Mouse (Mus musculus) right cerebral cortex, postnatal 14 days (tissue): ENCODE results near the gene Tsc22d1.

Experiments
- DNase-seq: peaks from one replicate; pipeline ENCODE4 v3.0.0; 2022

Gene Tsc22d1

GRCm38 (mm10) chr14:76488101-76489044 lies 73.6 kb downstream of the Tsc22d1 start:
- no peak for DNase-seq

DNA sequence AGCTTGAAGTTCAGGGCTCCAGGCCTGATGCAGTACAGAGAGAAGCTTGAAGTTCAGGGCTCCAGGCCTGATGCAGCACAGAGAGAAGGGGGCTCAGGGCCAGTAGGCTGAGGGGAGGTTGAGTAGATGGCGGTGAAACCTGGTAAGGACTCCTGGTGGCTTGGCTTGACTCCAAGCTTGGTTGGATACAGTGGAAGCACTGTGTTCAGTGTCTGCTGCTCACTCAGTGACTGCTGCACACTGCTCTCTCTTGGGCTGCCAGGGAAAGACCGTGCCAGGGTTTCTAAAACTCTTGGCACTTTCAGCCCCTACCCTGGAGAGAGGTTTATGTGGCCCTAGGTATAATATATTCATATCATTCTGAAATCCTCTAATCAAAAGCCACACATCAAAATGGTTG lies 74.4 kb downstream of the Tsc22d1 start:
- no peak for DNase-seq

- no peak for DNase-seq
Measured at GRCm38 (mm10) chr14:76495022-76495421, 80.3 kb downstream of the Tsc22d1 start.

DNA sequence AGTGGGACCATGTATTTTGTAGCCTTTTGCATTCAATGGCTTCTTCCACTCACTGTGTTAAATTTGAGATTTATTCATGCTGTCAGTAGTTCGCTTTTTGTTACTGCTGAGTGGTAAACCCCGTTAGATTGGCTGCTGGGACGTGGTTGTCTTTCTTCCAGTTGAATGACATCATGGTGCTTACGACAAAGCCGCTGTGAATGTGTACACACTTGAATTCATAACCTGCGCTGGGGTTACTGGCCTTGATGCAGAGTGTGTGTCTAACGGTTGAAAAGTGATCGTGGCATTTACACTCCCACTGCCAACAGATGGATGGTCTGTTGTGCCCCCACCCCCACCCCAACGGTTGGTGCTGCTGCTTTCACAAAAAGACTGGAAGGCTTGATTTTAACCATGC lies 82.4 kb downstream of the Tsc22d1 start:
- no peak for DNase-seq

- DNase-seq: no peak
Measured at GRCm38 (mm10) chr14:76498210-76498609, 83.4 kb downstream of the Tsc22d1 start.

- DNase-seq: no peak
Measured at GRCm38 (mm10) chr14:76499492-76499891, 84.7 kb downstream of the Tsc22d1 start.

DNA sequence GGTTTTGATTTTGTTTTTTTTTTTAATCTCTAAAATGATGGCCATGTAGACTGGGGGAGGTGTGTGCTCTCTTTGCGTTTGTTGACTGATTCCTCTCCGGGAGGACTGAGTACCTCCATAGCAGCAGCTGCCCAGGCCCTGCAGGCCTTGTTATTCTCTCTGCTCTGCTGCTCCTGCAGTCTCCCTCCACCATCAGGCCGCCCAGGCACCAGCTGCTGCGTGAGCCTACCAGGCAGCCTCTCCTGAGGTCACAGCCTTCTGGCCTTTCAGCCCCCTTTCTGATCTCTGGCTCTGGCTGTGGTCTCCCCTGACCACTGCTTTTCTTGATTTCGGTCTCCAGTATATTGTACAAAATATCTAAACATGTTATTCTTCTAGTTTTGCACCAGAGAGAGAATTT lies 85.3 kb downstream of the Tsc22d1 start:
- DNase-seq: no peak

GRCm38 (mm10) chr14:76503231-76503851 lies 88.6 kb downstream of the Tsc22d1 start:
- no peak for DNase-seq

DNA sequence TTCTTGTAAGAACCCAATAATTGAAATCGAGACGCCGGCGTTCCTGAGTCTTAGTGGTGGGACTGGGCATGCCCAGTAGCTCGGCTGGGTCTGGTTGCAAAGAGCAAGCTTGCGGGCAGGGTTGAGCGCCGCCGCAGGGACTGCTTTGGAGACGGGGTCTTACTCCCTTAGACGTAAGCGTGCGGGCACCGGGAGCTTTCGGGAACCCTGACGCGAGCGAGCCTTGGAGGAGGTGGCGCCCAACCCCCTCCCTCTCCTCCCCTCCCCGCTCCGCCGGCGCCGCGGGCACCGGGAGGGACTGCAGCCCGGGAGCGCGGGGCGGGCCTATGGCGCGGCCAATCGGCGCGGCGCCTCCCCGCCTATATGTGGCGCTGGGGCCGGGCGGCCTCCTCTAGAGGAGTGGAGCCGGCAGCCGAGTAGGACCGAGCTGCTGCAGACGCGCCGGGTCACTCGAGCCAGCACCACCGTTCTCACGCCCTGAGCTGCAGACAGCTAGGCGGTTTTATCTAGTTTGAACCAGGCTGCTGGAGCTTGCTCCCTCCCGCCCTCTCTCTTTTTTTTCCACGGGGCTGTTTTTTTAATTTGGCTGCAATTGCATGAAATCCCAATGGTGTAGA lies 89.5 kb downstream of the Tsc22d1 start:
- peak; percentile 92 for DNase-seq

- no peak for DNase-seq
Measured at GRCm38 (mm10) chr14:76505101-76505438, 90.3 kb downstream of the Tsc22d1 start.

- peak; percentile 77 for DNase-seq
Measured at GRCm38 (mm10) chr14:76505439-76506220, 90.9 kb downstream of the Tsc22d1 start.

DNA sequence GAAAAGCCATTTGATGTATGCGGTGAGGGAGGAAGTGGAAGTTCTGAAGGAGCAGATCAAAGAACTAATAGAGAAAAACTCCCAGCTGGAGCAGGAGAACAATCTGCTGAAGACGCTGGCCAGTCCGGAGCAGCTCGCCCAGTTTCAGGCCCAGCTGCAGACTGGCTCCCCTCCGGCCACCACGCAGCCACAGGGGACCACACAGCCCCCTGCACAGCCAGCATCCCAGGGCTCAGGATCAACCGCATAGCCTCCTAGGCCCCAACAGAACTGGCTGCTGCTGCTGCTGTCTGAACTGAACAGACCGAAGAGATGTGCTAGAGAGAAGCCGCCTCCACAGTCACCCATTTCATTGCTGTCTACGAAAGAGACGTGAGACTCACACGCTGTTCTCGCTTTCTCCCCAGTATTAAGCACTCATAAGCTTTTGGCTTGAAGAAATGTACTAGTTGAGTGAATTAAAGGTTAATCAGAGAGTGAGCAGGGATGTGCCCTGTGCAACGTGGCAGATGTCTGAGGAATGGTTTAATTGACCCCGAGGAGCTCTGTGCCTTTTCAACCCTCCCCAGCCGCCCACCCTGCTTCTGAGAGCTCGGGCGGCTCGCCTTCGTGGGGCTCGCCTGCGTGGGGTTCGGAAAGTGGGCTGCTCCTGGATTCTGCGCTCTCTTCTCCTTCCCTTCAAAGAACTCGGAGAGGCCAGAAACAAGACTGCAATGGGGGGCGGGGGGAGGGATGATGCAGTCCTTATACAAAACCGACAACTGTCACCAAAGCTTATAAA lies 91.9 kb downstream of the Tsc22d1 start:
- DNase-seq: no peak

- no peak for DNase-seq
Measured at GRCm38 (mm10) chr14:76507357-76507756, 92.6 kb downstream of the Tsc22d1 start.

DNA sequence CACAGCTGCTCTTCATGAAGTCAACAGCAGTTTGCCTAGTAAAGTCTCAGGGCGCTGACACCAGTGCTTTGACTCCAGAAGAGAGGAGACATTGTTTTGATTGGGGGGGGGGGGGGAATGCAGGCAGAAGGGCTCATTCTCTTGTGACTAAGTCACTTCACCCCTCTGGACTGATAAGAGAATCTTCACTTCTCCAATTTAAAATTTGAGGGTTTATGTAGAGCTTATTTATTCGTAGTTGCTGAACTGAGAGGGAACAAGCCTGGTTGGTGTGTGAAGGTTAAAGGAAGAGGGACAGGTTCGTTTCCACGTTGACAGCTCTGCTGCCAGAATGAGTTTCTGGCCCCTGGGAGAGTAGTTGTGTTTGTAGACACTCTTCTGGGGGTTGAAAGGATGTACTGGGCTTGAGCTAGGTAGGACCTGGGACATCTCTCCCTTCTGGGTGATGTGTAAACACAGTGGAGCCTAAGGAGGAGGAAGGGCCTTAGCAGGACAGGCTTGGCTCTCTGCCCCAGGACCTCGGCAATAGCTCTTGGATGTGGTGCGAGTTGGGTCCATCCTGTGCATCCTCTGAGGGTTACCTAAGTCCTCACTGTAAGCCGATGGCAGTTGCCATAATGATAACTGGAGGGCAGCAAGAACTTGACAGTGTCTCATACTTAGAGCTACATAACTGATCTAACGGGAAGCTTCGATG lies 93.2 kb downstream of the Tsc22d1 start:
- no peak for DNase-seq

- DNase-seq: no peak
Measured at GRCm38 (mm10) chr14:76508701-76509100, 93.9 kb downstream of the Tsc22d1 start.

GRCm38 (mm10) chr14:76511971-76512370 lies 97.2 kb downstream of the Tsc22d1 start:
- no peak for DNase-seq

DNA sequence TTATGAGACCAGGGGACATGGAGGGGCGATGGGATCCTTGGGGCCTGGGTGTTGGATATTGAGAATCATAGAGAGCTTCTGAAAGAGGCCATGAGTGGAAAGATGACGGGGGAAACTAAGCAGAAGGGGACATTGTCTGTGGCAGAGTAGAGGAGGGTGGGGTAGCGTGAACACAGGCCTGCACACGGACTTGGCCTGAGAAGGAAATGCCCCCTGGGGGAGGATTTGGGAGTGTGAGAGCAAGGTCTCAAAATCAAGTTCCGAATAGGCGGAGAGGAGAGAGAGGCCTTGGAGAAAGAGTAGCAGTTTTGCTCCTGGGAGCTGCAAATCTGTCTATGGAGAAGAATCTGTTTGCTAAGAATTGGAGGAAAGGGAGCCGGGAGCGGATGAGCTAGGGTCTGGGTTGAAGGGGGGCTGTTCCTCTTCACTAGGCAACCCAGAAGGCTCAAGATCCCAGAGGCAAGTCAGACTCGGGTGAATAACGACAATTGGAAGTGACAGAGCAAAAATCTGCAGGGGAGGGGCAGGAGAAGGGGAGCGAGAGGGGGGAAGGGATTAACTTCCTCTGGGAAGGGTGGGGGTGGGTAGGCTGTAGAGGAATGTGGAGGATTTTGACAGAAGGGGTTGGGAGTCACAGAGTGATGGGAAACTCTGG lies 98.8 kb downstream of the Tsc22d1 start:
- no peak for DNase-seq

DNA sequence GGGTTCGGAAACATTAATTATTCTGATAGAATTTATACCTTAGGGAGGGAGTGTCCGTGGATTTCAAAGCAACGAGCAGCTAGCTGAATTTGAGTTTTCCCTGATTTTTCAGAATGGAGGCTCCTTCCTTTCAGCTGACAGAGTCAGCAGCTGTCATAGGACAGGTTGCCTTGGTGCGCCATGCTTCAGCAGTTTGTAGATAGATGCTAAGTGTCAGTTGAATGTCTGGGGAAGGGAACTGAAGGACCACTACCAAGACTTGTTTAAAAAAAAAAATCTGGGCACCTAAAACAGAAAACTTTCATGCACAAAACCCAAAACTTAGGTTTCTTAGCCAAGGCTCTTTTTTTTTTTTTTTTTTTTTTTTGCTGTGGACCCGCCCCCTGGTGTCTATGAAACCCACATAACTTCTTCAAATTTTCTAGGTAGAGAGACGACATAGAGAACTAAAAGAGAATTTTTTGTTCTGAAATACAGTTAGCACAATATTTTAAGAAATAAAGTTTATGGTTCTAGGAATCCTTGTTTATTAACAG lies 99.4 kb downstream of the Tsc22d1 start:
- DNase-seq: no peak

- no peak for DNase-seq
Measured at GRCm38 (mm10) chr14:76515620-76516019, 100.9 kb downstream of the Tsc22d1 start.

- DNase-seq: no peak
Measured at GRCm38 (mm10) chr14:76518217-76518616, 103.5 kb downstream of the Tsc22d1 start.

DNA sequence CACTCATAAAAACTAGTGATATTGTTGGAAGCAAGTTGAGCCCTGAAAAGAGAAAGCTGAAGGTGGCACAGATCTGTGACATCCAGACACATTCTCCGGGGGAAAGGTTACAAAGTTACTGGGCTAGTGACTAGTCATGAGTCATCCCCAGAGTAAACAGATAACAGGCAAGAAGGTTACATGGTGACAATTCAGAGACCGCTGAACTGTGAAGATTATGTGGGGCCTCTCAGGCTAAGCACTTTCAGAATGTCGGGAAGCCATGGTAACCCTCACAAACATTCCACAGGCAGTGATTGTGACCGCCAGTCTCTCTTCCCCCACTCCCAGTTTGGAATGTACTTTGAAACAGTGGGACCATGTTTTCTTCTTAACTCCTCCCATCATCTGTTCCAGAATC lies 105.8 kb downstream of the Tsc22d1 start:
- DNase-seq: no peak
